Mouse (Mus musculus) ES-Bruce4 (cell line): ENCODE data around the gene Trio.

ENCODE experiments used
- CTCF ChIP-seq: IDR thresholded peaks from one replicate; pipeline ENCODE4 v1.8.1; 2011; ENCODE audit warnings: low read depth, low read length
- POLR2A ChIP-seq: IDR thresholded peaks from one replicate; pipeline ENCODE4 v1.8.1; 2011; ENCODE audit warnings: low read length; ENCODE audit not compliant: insufficient read depth

DNA sequence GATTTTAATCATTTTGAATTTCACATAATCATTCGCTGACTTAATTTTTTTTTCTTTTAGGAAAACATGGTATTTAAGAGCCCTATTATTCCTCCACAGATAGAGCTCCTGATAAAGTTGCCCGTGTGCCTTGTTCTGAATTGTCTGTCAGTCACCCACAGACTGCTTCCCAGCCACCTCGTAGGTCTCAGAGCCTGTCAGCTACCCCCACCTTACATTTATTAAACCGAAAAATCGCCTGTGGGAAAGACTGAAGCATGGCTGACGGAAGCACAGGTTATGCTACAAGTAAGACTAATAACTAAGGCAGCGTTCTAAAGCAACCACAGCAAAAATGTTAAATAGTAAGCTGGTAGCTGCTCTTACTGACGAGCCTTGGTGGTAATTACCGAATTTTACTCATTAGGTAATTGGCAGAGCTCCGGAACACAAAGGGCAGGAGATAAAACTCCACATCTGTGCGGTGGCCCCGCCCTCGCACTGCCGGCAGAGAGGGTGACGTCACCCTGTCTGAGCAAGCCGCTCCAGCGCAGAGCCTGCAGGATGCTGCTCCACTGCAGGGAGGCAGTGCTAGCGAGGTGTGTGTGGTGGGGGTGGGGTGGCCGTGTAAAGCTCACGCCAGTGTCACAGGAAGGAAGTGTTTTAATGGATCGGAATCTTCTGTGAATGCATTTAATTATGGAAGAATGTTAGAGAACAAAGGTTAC lies 102.2 kb downstream of the Trio start:
- TF ChIP-seq CTCF, result no peak
- no peak for TF ChIP-seq POLR2A
